Mouse (Mus musculus) testis, adult 2 months (tissue): ENCODE measurements at regions not wholly inside any gene's neighbourhood (a gene's known extent, or its start where the extent isn't known, plus 50 kb on each side); places are given as distances from the start of the nearest gene placed in this dataset.

ENCODE experiments used
- CTCF ChIP-seq: fragments of 200-500 bp; IDR thresholded peaks from 2 replicates; pipeline ENCODE4 v1.5.1; 2012; ENCODE audit warnings: low read depth, mild to moderate bottlenecking, inconsistent platforms, low read length, moderate library complexity; ENCODE audit not compliant: control insufficient read depth, insufficient read depth, insufficient replicate concordance
- POLR2A ChIP-seq: fragments of 200-500 bp; IDR thresholded peaks from 2 replicates; pipeline ENCODE4 v1.6.1; 2012; ENCODE audit warnings: low read depth, mild to moderate bottlenecking, inconsistent platforms, low read length, moderate library complexity; ENCODE audit not compliant: control insufficient read depth

DNA sequence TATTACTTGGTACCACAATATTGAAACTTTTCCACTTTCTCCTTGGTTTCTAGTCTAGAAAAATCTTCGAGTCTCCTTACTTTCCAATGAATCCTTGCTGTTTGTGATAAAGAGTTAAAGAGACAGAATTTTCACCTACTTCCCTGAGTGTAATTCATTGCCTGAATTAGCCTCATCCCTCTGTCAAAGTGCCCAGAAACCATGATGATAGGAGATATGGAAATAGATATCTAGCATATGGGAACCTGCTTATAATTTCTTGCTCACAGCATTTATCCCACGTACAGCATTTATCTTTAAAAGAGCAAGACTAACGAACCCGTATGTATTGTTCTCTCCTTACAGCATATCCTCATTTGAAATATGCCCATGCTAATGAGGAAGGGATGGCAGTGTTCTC lies 128.2 kb upstream of the Satb1 start:
- no peak for TF ChIP-seq CTCF
- TF ChIP-seq POLR2A, result no peak
